Mouse (Mus musculus) right cerebral cortex, postnatal 10 days (tissue): ENCODE measurements around the gene Ptprs.

Experiments
- DNase-seq, 2 experiments: peaks; one replicate each; pipeline ENCODE4 v3.0.0; 2021; ENCODE audit warnings: low spot score in 2 of 2

Ptprs gene

GRCm38 (mm10) chr17:56493841-56494240 lies 17.6 kb upstream of the Ptprs start:
- DNase-seq = peak in 1 of 2 experiments; percentile 57

DNA sequence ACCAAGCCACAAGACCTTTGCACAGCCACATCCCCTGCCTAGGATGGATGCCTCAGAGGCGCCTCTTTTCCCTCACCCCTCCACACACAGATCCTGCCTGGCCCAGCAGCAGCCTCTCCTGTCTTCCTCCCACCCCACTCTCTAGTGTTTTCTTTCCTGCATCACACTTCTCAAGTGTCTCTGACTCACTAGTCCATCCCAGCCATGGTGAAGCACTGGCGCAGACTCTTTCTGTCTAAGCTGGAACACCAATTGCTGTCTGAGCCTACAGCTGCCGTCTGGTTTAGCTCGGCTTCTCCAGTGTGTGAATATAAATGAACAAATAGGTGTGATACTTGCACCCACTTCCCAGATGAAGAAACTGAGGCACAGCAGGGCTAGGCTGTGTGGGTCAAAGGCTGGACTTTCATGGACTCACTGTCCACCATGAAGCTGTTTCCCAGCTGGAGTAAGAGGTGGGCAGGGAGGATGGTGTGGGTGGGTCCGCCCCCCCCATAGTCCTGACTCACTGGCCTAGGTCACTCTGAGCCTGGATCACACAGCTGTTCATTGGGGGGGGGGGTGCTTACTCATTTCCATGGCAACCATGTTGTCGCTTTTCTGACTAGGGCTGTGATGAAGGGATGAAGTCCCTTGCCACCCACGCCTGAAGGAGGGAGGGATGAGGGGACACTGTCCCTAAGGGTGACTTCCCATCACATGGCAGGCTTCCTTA lies 14.3 kb upstream of the Ptprs start:
- peak in 1 of 2 experiments; percentile 61 for DNase-seq

DNA sequence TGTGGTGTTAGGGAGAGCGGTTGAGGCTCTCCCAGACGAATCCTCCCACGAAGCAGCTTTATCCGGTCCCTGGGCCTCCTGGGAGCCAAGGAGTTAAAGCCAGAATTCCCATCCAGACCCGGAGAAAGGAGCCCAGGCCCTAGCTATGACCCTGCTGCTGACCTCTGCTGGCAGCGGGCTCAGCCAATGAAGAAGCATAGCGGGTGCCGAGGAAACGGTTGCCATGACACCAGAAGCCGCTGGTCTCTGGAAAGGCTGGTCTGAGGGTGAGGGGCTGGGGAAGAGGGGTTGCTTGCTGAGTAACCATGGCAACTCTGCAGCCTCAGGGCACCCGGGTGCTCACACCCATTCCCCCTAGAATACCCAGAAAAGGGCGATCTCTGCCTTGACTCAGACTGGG lies 11.7 kb upstream of the Ptprs start:
- peak; percentile 83 to 89 for DNase-seq

DNA sequence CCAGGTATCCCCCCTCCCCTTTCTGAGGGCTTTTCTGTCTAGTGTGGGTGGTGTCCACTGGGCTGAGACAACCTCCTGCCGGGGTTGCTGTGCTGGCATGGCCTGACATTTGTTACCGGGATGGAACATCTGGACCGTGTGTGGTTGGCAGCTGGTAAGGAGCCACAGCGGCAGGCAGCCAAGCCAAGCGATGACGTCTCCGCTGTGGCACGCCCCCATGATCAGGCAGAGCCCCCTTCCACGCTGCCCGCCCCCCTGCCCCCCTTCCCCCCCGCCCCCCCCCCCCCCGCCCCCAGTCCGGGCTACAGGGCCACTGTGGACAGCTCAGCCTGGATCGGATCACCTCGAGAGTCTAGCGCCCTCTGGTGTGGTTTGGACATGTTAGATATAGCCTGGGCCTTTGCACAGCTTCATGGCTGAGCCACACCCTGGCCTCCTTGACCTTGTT lies 11.2 kb upstream of the Ptprs start:
- peak; percentile 71 to 76 for DNase-seq

DNA sequence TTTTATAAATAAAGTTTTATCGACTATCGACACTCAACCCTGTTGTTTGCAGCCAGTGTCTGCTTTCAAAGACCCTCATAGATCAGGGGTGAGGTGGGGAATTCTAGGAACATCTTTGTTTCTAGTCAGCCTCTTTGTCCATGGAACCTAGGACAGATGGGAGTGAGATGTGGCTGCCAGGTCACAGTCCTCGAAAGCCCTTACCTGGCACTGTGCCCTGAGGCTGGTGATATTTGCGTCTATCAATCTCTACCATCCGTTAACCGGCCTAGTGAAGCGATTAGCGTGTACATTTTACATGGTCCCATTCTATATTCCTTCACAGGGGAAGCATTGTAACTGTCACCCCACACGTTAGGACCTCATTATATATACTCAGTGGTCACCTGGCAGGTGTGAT lies 9.6 kb upstream of the Ptprs start:
- DNase-seq = no peak

DNA sequence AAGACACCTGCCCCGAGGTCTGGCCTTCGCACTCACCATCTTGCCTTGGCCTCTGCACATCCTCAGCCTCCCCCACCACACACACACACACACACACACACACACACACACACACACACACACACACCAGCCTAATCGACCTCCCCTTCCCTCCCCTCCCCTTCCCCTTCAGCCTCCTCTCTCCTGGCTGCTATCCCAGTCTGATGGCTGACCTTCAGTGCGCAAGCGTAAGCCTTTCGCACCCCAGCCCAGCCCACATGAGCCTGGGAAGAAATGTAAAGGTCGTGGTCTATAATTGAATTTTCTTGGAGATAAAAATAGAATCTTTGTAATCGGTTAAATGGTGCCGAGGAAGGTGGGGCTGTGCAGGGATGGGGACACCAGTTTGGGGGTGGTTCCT lies 8.8 kb upstream of the Ptprs start:
- DNase-seq = no peak

DNA sequence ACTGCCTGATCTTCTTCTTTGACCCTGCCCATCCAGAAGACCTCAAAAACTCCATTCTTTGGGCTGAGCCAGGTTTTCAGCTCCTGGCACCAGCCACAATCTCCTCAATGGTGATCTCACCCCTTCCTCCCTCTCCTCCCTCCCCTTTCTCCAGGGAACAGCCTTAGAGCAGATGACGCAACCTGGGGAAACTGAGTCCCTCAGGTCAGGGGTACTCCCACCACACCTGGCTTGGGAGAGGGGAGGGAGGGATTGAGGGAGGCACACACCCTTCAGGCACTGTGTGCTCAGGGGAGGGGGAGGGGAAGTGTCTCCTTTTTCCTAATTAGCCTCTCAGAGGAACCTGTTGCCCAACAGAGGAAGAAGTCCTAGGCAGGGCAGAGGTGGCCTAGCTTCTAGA lies 6.4 kb upstream of the Ptprs start:
- no peak for DNase-seq

DNA sequence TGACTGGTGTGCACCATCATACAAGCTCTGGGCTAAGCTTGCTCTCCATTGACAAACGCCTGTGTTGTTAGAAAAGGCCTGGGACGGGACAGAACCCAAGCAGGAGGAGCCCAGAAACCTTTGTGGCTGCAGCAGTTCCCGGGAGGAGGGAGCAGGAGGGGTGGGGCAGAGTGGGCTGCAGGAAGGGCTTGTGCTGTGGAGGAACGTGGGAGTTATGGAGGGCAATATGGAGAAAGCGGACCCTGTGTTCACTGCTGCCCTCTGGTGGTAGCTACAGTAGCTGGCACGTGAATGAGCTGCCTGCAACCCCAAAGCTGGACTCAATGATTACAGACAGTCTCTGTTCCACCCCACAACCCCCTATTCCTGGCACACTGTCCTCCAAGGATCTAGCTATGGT lies 3.1 kb upstream of the Ptprs start:
- DNase-seq = peak; percentile 70 to 76

DNA sequence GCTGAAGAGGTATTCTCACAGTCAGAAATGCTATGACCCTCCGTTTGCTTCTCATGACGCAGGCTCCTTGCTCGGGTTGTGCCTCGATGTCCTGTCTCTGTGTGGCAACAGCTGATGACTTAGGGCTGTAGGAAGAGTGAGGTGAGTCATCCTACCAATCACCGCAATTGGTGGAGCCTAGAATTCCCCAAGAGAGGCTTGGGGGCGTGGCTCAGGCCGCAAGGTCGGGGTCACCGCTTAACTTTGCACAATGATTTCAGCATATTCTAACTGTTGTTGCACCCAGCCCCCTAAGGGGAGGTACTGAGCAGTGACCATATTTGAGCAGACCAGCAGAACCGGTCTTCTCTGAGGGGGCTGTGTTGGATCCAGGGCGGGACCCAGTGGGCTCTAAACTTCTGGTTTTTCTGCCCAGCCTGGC lies 1.9 kb upstream of the Ptprs start:
- DNase-seq = no peak

- DNase-seq = no peak
Observed at GRCm38 (mm10) chr17:56477191-56477818, 1.0 kb upstream of the Ptprs start.

- DNase-seq = peak; percentile 81 to 82
Observed at GRCm38 (mm10) chr17:56475584-56476401, 490 bp downstream of the Ptprs start.

DNA sequence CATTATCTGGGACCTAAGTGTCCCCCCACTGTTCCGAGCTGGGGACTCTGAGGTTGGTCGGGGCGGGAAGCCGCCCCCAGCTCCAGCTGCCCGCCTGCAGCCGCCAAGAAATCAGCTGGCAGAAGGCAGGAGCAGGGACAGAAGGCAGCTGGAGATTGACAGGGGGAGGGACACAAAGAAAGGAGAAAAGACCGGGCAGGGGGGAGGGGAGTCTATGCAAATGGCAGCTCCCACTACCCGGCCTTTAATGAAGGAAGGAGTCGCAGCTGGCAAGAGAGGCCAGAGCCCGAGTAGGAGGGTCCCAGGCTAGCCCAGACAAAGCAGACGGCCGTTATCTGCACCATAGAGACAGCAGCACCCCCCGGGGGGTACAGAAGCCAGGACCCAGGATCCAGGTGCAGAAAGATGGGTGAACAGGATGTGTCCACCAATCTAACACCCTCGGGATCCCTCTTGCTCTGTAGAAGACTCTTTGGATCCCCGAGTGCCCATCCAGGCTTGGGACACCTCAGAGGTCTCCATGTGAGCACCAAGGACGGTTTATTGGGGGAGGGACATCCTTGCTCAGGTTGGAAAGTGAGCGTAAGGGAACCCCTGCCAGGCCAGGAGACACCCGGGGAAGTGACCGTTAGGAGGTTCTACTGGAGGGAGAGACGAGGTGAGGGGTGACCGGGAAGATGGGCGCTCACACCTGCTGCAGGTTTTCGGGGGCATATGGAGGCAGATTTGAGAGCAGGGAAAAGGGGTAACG lies 1.3 kb downstream of the Ptprs start:
- DNase-seq = peak; percentile 84 to 89

GRCm38 (mm10) chr17:56474311-56474830 lies 1.9 kb downstream of the Ptprs start:
- DNase-seq = peak in 1 of 2 experiments; percentile 62

DNA sequence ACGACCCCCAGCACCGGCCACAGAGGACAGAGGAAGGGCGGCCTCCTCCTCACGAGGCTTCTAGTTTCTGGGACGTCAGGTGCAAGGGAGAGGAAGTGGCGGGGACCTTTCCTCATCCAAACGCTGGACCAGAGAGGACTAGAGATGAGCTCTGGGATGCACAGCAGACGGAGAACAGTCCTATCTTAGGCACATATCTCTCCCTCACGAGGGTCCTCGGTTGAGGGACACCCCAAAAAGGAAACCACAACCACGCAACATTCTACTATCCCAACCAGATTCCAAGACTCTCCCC lies 2.7 kb downstream of the Ptprs start:
- no peak for DNase-seq

DNA sequence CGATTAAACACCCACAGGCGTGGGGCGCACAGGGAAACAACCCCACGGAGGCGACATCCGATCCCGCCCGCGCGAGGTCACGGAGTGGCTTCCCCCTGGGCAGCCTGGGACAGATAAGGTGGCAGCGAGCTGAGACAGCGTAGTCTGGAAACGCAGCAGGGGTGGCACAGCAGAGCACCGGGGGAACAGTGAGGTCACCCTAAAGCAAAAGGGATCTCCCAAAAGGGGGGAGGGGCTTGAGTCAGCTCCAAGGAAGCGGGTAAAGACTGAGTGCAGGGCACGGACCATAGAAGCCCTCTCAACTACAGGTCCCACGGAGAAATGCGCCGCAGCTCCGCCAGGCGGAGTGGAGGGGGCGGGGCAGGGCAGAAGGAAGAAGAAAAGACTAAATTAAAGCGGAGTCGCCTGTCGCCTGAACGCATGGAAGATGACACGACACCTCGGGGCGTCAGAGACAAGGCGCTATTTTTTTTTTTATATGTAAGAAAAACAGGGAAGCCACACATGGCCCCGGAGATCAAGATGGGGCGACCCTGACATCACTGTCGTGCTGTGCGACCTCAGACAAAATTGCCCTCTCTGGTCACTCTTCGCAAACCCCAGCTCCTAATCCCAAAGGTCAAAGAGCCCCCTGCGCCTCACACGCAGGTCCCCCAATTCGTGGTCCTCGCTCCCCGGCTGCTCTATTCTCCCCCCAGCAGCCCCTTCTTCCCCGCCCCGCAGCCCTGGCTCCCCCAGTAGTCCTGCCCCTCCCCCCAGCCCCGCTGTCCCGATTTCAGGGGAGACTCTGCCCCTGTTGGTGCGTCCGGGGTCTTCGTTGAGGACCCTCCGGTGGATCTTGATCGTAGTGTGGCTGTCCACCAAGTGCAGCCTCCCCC lies 3.3 kb downstream of the Ptprs start:
- DNase-seq = peak; percentile 81 to 83

DNA sequence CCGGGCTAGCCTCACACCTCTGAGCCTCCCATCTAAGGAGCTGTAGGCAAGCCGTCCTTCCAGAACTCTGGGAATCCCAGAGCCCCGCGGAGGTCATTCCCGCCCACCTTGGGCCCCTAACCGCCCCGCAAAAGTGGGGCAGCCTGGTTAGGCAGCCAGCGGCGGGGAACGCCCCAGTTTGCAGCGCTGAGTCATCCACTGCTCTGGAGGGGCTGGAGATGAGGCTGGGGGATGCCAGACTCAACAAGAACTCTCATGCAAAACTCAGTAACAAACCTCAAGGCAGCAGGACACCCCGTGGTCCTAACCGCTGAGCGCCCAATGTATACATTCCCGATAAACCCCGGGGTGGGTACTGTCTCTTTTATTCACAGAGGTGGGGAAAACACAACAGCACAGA lies 4.2 kb downstream of the Ptprs start:
- no peak for DNase-seq

- DNase-seq = no peak
Observed at GRCm38 (mm10) chr17:56471136-56471535, 5.1 kb downstream of the Ptprs start.

DNA sequence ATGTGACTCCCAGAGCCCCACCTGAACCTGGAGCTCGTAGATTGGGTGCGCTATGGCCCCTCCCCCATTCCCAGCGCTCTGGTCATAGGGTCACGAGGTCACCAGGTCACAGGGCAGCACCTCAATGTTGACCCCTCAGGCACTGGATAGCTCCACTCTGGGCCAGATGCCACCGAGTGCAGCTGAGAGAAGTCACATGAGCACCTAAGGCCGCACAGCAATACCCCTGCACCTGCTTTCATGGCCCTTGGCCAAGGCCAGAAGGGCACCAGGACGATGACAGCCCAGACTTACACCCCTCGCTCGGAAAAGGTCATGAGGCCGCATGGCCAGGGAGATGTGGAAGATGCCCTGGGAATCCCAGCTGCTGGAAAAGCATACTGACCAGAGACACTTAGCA lies 5.7 kb downstream of the Ptprs start:
- DNase-seq = peak in 1 of 2 experiments; percentile 58

- DNase-seq = no peak
Observed at GRCm38 (mm10) chr17:56470001-56470436, 6.3 kb downstream of the Ptprs start.

- DNase-seq = no peak
Observed at GRCm38 (mm10) chr17:56469275-56469674, 7.0 kb downstream of the Ptprs start.

- peak in 1 of 2 experiments; percentile 76 for DNase-seq
Observed at GRCm38 (mm10) chr17:56468870-56469269, 7.4 kb downstream of the Ptprs start.
